Comparison of ENCODE assay signal across 17 mouse cellular contexts in genomic region chr17:85870406-85870805, GRCm38 (mm10).
DNase-seq lines count a peak whose midpoint lies in the region; ATAC-seq and TF ChIP-seq lines count a peak whose summit lies in the region.
"Had no signal": no experiment of that assay in that cellular context is flagged by ENCODE, and none has a peak within 500 bp of the region (broad histone marks: within the 10 kb centered on the region; RNA-seq: fewer than 3 reads in every experiment).

No protein-coding gene starts in this region.

- WGBS in lung, embryonic 14.5 days = 47% methylated on average over 8 of the region's 8 CpGs
- WGBS in lung, adult 2 months = 56% methylated on average over 8 of the region's 8 CpGs
- WGBS in embryonic facial prominence, embryonic 13.5 days = 21% methylated on average over 8 of the region's 8 CpGs
- WGBS in limb, embryonic 15.5 days = 43% methylated on average over 8 of the region's 8 CpGs

- H3K27ac ChIP-seq in lung, embryonic 14.5 days (ENCODE audit: low read depth) = peak overlapping the region; percentile 63
- peak overlapping the region; percentile 84 for H3K27ac ChIP-seq in embryonic facial prominence, embryonic 13.5 days
- 0 out of 2 replicates have a peak overlapping the region, but pooled peaks have one; percentile 35 for H3K27ac ChIP-seq in limb, embryonic 15.5 days
- H3K27ac ChIP-seq: forebrain, embryonic 13.5 days; heart, embryonic 15.5 days; hindbrain, embryonic 13.5 days; liver, embryonic 12.5 days; neural tube, embryonic 13.5 days had no signal

- DNase-seq in lung, embryonic 14.5 days = peak; percentile 68
- no peak for DNase-seq in lung, adult 2 months
- peak; percentile 49 for DNase-seq in mesoderm, embryonic 11.5 days (ENCODE audit: low read depth, low spot score)
- DNase-seq in urinary bladder, postnatal 4 days (ENCODE audit: low spot score in 2 of 2) = no peak
- DNase-seq in right cerebral cortex, postnatal 14 days = no peak
- DNase-seq: adrenal gland, adult 8-10 months; cerebellum, adult 2 months; thymus, adult 2 months had no signal

- H3K4me3 ChIP-seq in lung, embryonic 14.5 days (ENCODE audit: low read depth, low read length) = no peak overlapping the region
- H3K4me3 ChIP-seq in lung, adult 2 months (replicated peaks; ENCODE audit: extremely low read depth, low read depth, low read length) = no peak overlapping the region
- no peak overlapping the region for H3K4me3 ChIP-seq in embryonic facial prominence, embryonic 13.5 days
- H3K4me3 ChIP-seq in limb, embryonic 15.5 days = no peak overlapping the region
- H3K4me3 ChIP-seq: forebrain, embryonic 13.5 days; heart, embryonic 15.5 days; hindbrain, embryonic 13.5 days; liver, embryonic 12.5 days; neural tube, embryonic 13.5 days had no signal

- no peaks in the 10 kb centered on the region for H3K9me3 ChIP-seq in lung, embryonic 14.5 days (ENCODE audit: low read depth, low read length)
- H3K9me3 ChIP-seq in embryonic facial prominence, embryonic 13.5 days = no peaks in the 10 kb centered on the region
- no peaks in the 10 kb centered on the region for H3K9me3 ChIP-seq in limb, embryonic 15.5 days
- H3K9me3 ChIP-seq: forebrain, embryonic 13.5 days; G1E; heart, embryonic 15.5 days; hindbrain, embryonic 13.5 days; liver, embryonic 12.5 days; neural tube, embryonic 13.5 days had no signal

- peaks cover 8% of the 10 kb centered on the region for H3K4me1 ChIP-seq in lung, embryonic 14.5 days (ENCODE audit: insufficient read depth)
- H3K4me1 ChIP-seq in lung, adult 2 months (ENCODE audit: control insufficient read depth, insufficient read depth, low read length) = no peaks in the 10 kb centered on the region; the same call in 1 of the 2 replicates
- peaks cover 65% of the 10 kb centered on the region for H3K4me1 ChIP-seq in embryonic facial prominence, embryonic 13.5 days
- peaks cover 36% of the 10 kb centered on the region for H3K4me1 ChIP-seq in limb, embryonic 15.5 days

- ATAC-seq in lung, embryonic 14.5 days (ENCODE audit: insufficient read depth) = peak; percentile 28; the same call in 1 of the 2 replicates
- 0 out of 2 replicates have a peak, but pooled peaks have one; percentile 23 for ATAC-seq in embryonic facial prominence, embryonic 13.5 days (ENCODE audit: insufficient number of reproducible peaks, insufficient read depth, low FRiP score, low TSS enrichment, low read depth)
- no peak for ATAC-seq in limb, embryonic 15.5 days (ENCODE audit: insufficient number of reproducible peaks, low FRiP score, low TSS enrichment, low read depth)
- ATAC-seq: forebrain, embryonic 13.5 days; intestine, postnatal 0 days; liver, embryonic 12.5 days had no signal

- peaks cover 13% of the 10 kb centered on the region; the same call in 1 of the 2 replicates for H3K27me3 ChIP-seq in lung, embryonic 14.5 days (ENCODE audit: insufficient read depth, low read length)
- peaks cover 20% of the 10 kb centered on the region for H3K27me3 ChIP-seq in embryonic facial prominence, embryonic 13.5 days
- peaks cover 12% of the 10 kb centered on the region; the same call in 1 of the 2 replicates for H3K27me3 ChIP-seq in limb, embryonic 15.5 days

- no peak overlapping the region for H3K4me2 ChIP-seq in lung, embryonic 14.5 days
- H3K4me2 ChIP-seq in embryonic facial prominence, embryonic 13.5 days = no peak overlapping the region
- H3K4me2 ChIP-seq in limb, embryonic 15.5 days = no peak overlapping the region
- H3K4me2 ChIP-seq: forebrain, embryonic 13.5 days; heart, embryonic 15.5 days; hindbrain, embryonic 13.5 days; liver, embryonic 12.5 days; neural tube, embryonic 13.5 days had no signal

- TF ChIP-seq CTCF in lung, embryonic 14.5 days (IDR thresholded peaks at IDR 0.05; ENCODE audit: low read depth) = no peak
- no peak for TF ChIP-seq CTCF in lung, adult 2 months (IDR thresholded peaks at IDR 0.05; ENCODE audit: insufficient read depth, low read length)

- no peak for TF ChIP-seq POLR2A in lung, adult 2 months (IDR thresholded peaks at IDR 0.05; ENCODE audit: borderline replicate concordance, extremely low read depth, low read depth, low read length)

- H3K36me3 ChIP-seq in lung, embryonic 14.5 days (ENCODE audit: insufficient read depth) = no peaks in the 10 kb centered on the region
- no peaks in the 10 kb centered on the region for H3K36me3 ChIP-seq in embryonic facial prominence, embryonic 13.5 days
- H3K36me3 ChIP-seq in limb, embryonic 15.5 days = no peaks in the 10 kb centered on the region
- H3K36me3 ChIP-seq: G1E; heart, embryonic 15.5 days; hindbrain, embryonic 13.5 days; liver, embryonic 12.5 days; neural tube, embryonic 13.5 days had no signal

- no peak overlapping the region for H3K9ac ChIP-seq in lung, embryonic 14.5 days
- no peak overlapping the region for H3K9ac ChIP-seq in embryonic facial prominence, embryonic 13.5 days
- no peak overlapping the region for H3K9ac ChIP-seq in limb, embryonic 15.5 days
- H3K9ac ChIP-seq: forebrain, embryonic 13.5 days; heart, embryonic 15.5 days; hindbrain, embryonic 13.5 days; liver, embryonic 12.5 days; neural tube, embryonic 13.5 days had no signal

Comparison
In these comparisons a context has a peak if more than half of its experiments do, and no peak if none do; other contexts are left out.
1. DNase-seq: peak in lung, embryonic 14.5 days (single experiment) and mesoderm, embryonic 11.5 days (single experiment); none in lung, adult 2 months (single experiment), urinary bladder, postnatal 4 days (0 of 2) and right cerebral cortex, postnatal 14 days (single experiment).
2. Peak in every context shown above with its lines, with median percentiles within 50 percentile points of each other: H3K27ac ChIP-seq.